Mouse (Mus musculus) left cerebral cortex, adult 2 months (tissue): ENCODE data around the gene Adap1. TPM values are rescaled to one million over a fixed set of nuclear protein-coding genes. Genes with fewer than 3 reads are reported as not detected.

Experiments used
- DNase-seq, 2 experiments: peaks; one replicate each; pipeline ENCODE4 v3.0.0; 2021 to 2022; ENCODE audit warnings: low spot score in 2 of 2, mixed read lengths in 1 of 2; ENCODE audit errors: extremely low spot score in 1 of 2
- H3K27ac ChIP-seq: fragments of 200-600 bp; 2 replicates; pipeline ENCODE4 v1.8.1; 2022
- H3K4me3 ChIP-seq: fragments of 200-600 bp; 2 replicates; pipeline ENCODE4 v1.8.1; 2022
- CTCF ChIP-seq: fragments of 200-600 bp; IDR thresholded peaks from 2 replicates; pipeline ENCODE4 v1.8.1; 2022; ENCODE audit warnings: antibody characterized with exemption, mild to moderate bottlenecking, moderate library complexity
- intact Hi-C: fragments of 180-260 bp; cut with DNase I; formaldehyde crosslinking; loops from one replicate; pipeline ENCODE4 v1.15.1; 2025
- total RNA-seq, 2 experiments: library from RNA; stranded (reverse); gene quantifications; 2 replicates each; pipeline ENCODE4 v1.2.3; 2021

The Adap1 gene
- total RNA-seq, 2 experiments from 2014 or later = 242 to 256 TPM

- DNase-seq = no peak
- Histone ChIP-seq H3K4me3 (no peak overlapping the region), H3K27ac (no peak overlapping the region)
- TF ChIP-seq CTCF = no peak
- intact Hi-C loops = no loop called here
Measured at GRCm38 (mm10) chr5:139332590-139333272, 7.3 kb upstream of the Adap1 start.

GRCm38 (mm10) chr5:139331742-139332141, 6.3 kb upstream of the Adap1 start:
- peak; percentile 97 for TF ChIP-seq CTCF
- Histone ChIP-seq H3K4me3 (no peak overlapping the region), H3K27ac (no peak overlapping the region)
- DNase-seq = peak; percentile 75 to 84
- intact Hi-C loops = no loop called here

- Histone ChIP-seq H3K27ac (no peak overlapping the region), H3K4me3 (no peak overlapping the region)
- DNase-seq = no peak
- no peak for TF ChIP-seq CTCF
- intact Hi-C loops = no loop called here
Measured at GRCm38 (mm10) chr5:139330766-139331165, 5.3 kb upstream of the Adap1 start.

GRCm38 (mm10) chr5:139327634-139328020, 2.2 kb upstream of the Adap1 start:
- TF ChIP-seq CTCF = no peak
- Histone ChIP-seq H3K4me3 (no peak overlapping the region), H3K27ac (no peak overlapping the region)
- intact Hi-C loops = no loop called here
- DNase-seq = no peak

GRCm38 (mm10) chr5:139326986-139327633, 1.7 kb upstream of the Adap1 start:
- no peak for TF ChIP-seq CTCF
- intact Hi-C loops = no loop called here
- DNase-seq = no peak
- Histone ChIP-seq H3K4me3 (no peak overlapping the region), H3K27ac (no peak overlapping the region)

- peak overlapping the region; percentile 71; the same call in 1 of the 2 replicates for H3K27ac ChIP-seq
- no peak for DNase-seq
Measured at GRCm38 (mm10) chr5:139326111-139326696, 782 bp upstream of the Adap1 start.

GRCm38 (mm10) chr5:139324691-139325394, 579 bp downstream of the Adap1 start:
- Histone ChIP-seq H3K4me3 (peak overlapping the region; percentile 89), H3K27ac (peak overlapping the region; percentile 94)
- intact Hi-C loops = loop anchor here (1.0 to 5.0 kb wide), 3 partner anchors 43 to 123 kb away; partner anchors contain the start of genes Get4 and Sun1
- peak; percentile 50 to 60 for DNase-seq
- no peak for TF ChIP-seq CTCF

More at GRCm38 (mm10) chr5:139326111-139326696, 782 bp upstream of the Adap1 start:
- H3K4me3 ChIP-seq = no peak overlapping the region; the same call in 1 of the 2 replicates
- intact Hi-C loops = no loop called here
- no peak; the same call in 1 of the 2 replicates for TF ChIP-seq CTCF

GRCm38 (mm10) chr5:139324045-139324491, 1.4 kb downstream of the Adap1 start:
- H3K4me3 ChIP-seq = peak overlapping the region; percentile 89
- H3K27ac ChIP-seq = peak overlapping the region; percentile 94
- peak; percentile 3 for TF ChIP-seq CTCF
- intact Hi-C loops = loop anchor here (2.0 to 5.0 kb wide), 2 partner anchors 71 to 122 kb away; partner anchors contain the start of genes Get4 and Sun1
- DNase-seq = peak; percentile 40 to 58

- intact Hi-C loops = loop anchor here (5.0 kb wide), 1 partner anchor 121 kb away; the partner anchor contains the start of gene Sun1
- DNase-seq = peak in 1 of 2 experiments; percentile 22
- TF ChIP-seq CTCF = no peak
- Histone ChIP-seq H3K27ac (peak overlapping the region; percentile 94), H3K4me3 (peak overlapping the region; percentile 89)
Measured at GRCm38 (mm10) chr5:139323260-139323924, 2.0 kb downstream of the Adap1 start.

GRCm38 (mm10) chr5:139321331-139321730, 4.1 kb downstream of the Adap1 start:
- DNase-seq = no peak
- Histone ChIP-seq H3K4me3 (no peak overlapping the region), H3K27ac (peak overlapping the region; percentile 56)
- no peak for TF ChIP-seq CTCF
- intact Hi-C loops = loop anchor here (5.0 kb wide), 1 partner anchor 119 kb away; the partner anchor contains the start of gene Sun1

GRCm38 (mm10) chr5:139320424-139320823, 5.0 kb downstream of the Adap1 start:
- H3K4me3 ChIP-seq = no peak overlapping the region
- H3K27ac ChIP-seq = peak overlapping the region; percentile 56
- TF ChIP-seq CTCF = no peak
- intact Hi-C loops = loop anchor here (5.0 kb wide), 1 partner anchor 118 kb away; the partner anchor contains the start of gene Sun1
- no peak for DNase-seq
